Mouse (Mus musculus) liver, adult 2 months (tissue): ENCODE data around the gene Litaf. TPM values are rescaled to one million over a fixed set of nuclear protein-coding genes. Genes with fewer than 3 reads are reported as not detected.

Experiments used
- DNase-seq: peaks from one replicate; pipeline ENCODE4 v3.0.0-alpha.2; 2011; ENCODE audit warnings: low read depth, low spot score; ENCODE audit errors: extremely low read depth
- H3K27ac ChIP-seq: fragments of 200-500 bp; replicated peaks from 2 replicates; pipeline ENCODE4 v1.5.1; 2012; ENCODE audit warnings: low read depth, mild to moderate bottlenecking, control low read depth, inconsistent platforms, low read length; ENCODE audit not compliant: insufficient read depth
- H3K27me3 ChIP-seq: fragments of 200-500 bp; 2 replicates; pipeline ENCODE4 v1.6.1; 2012; ENCODE audit warnings: mild to moderate bottlenecking, moderate library complexity, low read length, inconsistent platforms; ENCODE audit not compliant: control insufficient read depth, insufficient read depth
- H3K36me3 ChIP-seq: fragments of 200-500 bp; 2 replicates; pipeline ENCODE4 v1.6.1; 2012; ENCODE audit warnings: low read length, inconsistent platforms; ENCODE audit not compliant: control insufficient read depth, insufficient read depth
- H3K4me1 ChIP-seq: fragments of 200-500 bp; 2 replicates; pipeline ENCODE4 v1.6.1; 2011; ENCODE audit warnings: low read length; ENCODE audit not compliant: control insufficient read depth, insufficient read depth
- H3K4me3 ChIP-seq: fragments of 200-500 bp; 2 replicates; pipeline ENCODE4 v1.5.1; 2011; ENCODE audit warnings: low read depth, mild to moderate bottlenecking, control low read depth, low read length, moderate library complexity; ENCODE audit not compliant: insufficient read depth
- H3K79me2 ChIP-seq: fragments of 200-500 bp; 2 replicates; pipeline ENCODE4 v1.6.1; 2012; ENCODE audit warnings: inconsistent platforms, mild to moderate bottlenecking, low read length, moderate library complexity; ENCODE audit not compliant: control insufficient read depth, insufficient read depth
- H3K9ac ChIP-seq: fragments of 200-500 bp; 2 replicates; pipeline ENCODE4 v1.6.1; 2012; ENCODE audit warnings: low read depth, mild to moderate bottlenecking, control low read depth, inconsistent platforms, low read length
- CTCF ChIP-seq: fragments of 200-500 bp; IDR thresholded peaks from 2 replicates; pipeline ENCODE4 v1.5.1; 2011; ENCODE audit warnings: low read depth, low read length, control low read depth
- POLR2A ChIP-seq: fragments of 200-500 bp; IDR thresholded peaks from 2 replicates; pipeline ENCODE4 v1.6.1; 2011; ENCODE audit warnings: low read length, control low read depth; ENCODE audit not compliant: insufficient read depth; ENCODE audit errors: extremely low read depth
- WGBS: fragments of 180-500 bp; shearing (Covaris S2); methylation state at CpG from one replicate; pipeline ENCODE4 v1.1.7; 2018; 5-methylcytosine and 5-hydroxymethylcytosine counted together
- polyA plus RNA-seq: library from polyadenylated mRNA; depleted of rRNA; stranded (reverse); fragments of >200 nt; gene quantifications from 2 replicates; pipeline ENCODE4 v1.2.3, GENCODE M21; 2012
- total RNA-seq: library from RNA; depleted of rRNA; stranded (reverse); fragments of >200 nt; gene quantifications from 2 replicates; pipeline ENCODE4 v1.2.3, GENCODE M21; 2014

Gene Litaf
- total and polyA plus RNA-seq, 2 experiments, result 27.4 to 161 TPM

GRCm38 (mm10) chr16:11064341-11064740, 1.6 kb downstream of the Litaf start:
- H3K27ac ChIP-seq, result no peak overlapping the region
- H3K27me3 ChIP-seq, result no peaks in the 10 kb centered on the region
- 93% methylated on average over 4 of the region's 4 CpGs for WGBS
- peaks cover 3% of the 10 kb centered on the region; the same call in 1 of the 2 replicates for H3K4me1 ChIP-seq
- DNase-seq, result no peak
- H3K36me3 ChIP-seq, result no peaks in the 10 kb centered on the region
- no peaks in the 10 kb centered on the region for H3K79me2 ChIP-seq
- no peak for TF ChIP-seq CTCF
- TF ChIP-seq POLR2A, result no peak
- no peak overlapping the region for H3K4me3 ChIP-seq
- no peak overlapping the region for H3K9ac ChIP-seq

DNA sequence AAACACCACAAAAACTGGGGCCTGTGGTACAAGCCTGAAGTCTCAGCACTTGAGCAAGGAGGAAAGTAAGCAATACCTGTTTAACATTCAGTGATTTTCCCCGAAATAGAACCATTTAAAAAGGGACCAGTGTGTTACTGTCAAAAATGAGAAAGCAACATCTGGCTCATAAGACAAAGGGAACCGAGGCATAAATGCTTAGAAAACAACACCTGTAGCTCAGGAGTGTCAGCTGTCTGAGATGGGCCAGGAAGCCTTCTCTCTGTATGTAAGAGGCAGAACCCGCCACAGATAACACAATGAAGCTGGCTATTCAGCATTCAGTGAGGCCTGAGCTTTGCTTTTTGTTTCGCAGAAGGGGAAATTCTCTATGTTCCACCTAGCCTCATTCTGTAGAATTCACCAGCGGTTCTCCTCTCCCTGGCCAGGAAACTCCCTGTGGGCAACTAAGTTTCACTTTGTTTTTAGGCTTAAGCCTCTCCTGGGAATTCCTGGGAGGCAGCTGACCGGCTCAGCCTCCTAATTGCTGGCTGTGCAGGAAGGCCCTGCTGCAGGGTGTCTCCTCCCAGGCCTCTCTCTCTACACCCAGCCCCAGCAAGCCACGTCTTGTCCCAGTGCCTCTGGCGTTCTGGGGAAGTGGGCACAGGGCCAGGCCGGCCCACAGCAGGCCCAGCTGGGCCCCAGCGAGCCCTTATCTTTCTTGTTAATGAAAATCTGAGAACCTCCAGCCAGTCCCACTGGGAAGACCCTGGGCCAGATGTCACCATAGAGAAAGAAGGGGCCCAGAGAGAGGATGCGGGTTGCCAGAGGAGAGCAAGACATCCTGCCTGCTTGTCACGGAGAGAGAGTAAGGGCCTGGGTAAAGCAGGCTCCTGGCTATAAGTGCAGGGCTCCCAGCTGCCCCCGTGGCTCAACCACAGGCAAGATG, 2.9 kb downstream of the Litaf start:
- Histone ChIP-seq H3K27me3 (no peaks in the 10 kb centered on the region), H3K27ac (peak overlapping the region; percentile 35), H3K4me1 (peaks cover 3% of the 10 kb centered on the region; the same call in 1 of the 2 replicates), H3K4me3 (no peak overlapping the region), H3K79me2 (no peaks in the 10 kb centered on the region), H3K36me3 (no peaks in the 10 kb centered on the region), H3K9ac (peak overlapping the region; percentile 47)
- TF ChIP-seq POLR2A (no peak), CTCF (no peak)
- peak; percentile 28 for DNase-seq
- WGBS, result 63% methylated on average over 13 of the region's 13 CpGs

- TF ChIP-seq POLR2A (no peak), CTCF (no peak)
- no peak within 1 kb of the TSS for H3K9ac ChIP-seq
- H3K79me2 ChIP-seq, result no peaks in the 10 kb centered on the region
- no peaks in the 10 kb centered on the region for H3K36me3 ChIP-seq
- no peak within 1 kb of the TSS for H3K27ac ChIP-seq
- 0 out of 2 replicates have a peak, but pooled peaks cover 3% of the 10 kb centered on the region for H3K4me1 ChIP-seq
- H3K4me3 ChIP-seq, result no peak within 1 kb of the TSS
- no peaks in the 10 kb centered on the region for H3K27me3 ChIP-seq
- WGBS, result 93% methylated on average over 4 of the region's 4 CpGs
- DNase-seq, result no peak
Observed at GRCm38 (mm10) chr16:11060645-11061044, 5.3 kb downstream of the Litaf start, which contains the start of gene Snn. TSS of gene Snn (plus strand) at chr16:11060945.

- Histone ChIP-seq H3K9ac (no peak overlapping the region), H3K27ac (no peak overlapping the region), H3K4me3 (no peak overlapping the region), H3K36me3 (no peaks in the 10 kb centered on the region), H3K79me2 (no peaks in the 10 kb centered on the region), H3K27me3 (no peaks in the 10 kb centered on the region), H3K4me1 (no peaks in the 10 kb centered on the region)
- no peak for TF ChIP-seq POLR2A
- no peak for TF ChIP-seq CTCF
- DNase-seq, result no peak
- 92% methylated on average over 5 of the region's 5 CpGs for WGBS
Observed at GRCm38 (mm10) chr16:11055916-11056315, 10.0 kb downstream of the Litaf start.

DNA sequence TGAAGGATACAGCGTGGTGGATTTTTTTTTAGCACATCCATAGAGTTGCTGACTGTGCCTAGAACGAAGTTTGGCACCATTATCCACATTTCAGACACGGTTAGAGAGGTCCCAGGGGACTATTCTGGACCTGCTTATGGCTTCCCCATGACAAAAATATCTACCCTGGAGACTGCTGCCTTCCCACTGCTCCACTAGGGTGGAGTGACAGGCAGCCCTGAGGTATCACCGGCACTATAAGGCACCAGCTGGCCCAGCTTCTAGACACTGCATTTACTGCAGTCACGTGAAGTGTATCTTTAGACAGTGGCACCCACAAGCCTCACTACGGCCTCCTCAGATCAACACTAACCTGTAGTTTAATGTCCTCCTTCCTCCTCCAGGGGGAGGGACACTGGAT, 11.1 kb downstream of the Litaf start:
- no peak overlapping the region for H3K27ac ChIP-seq
- H3K9ac ChIP-seq, result no peak overlapping the region
- H3K36me3 ChIP-seq, result no peaks in the 10 kb centered on the region
- no peak for DNase-seq
- H3K4me1 ChIP-seq, result no peaks in the 10 kb centered on the region
- WGBS, result 91% methylated on average over 6 of the region's 6 CpGs
- H3K79me2 ChIP-seq, result no peaks in the 10 kb centered on the region
- TF ChIP-seq POLR2A (no peak), CTCF (no peak)
- H3K4me3 ChIP-seq, result no peak overlapping the region
- no peaks in the 10 kb centered on the region for H3K27me3 ChIP-seq

- Histone ChIP-seq H3K9ac (no peak overlapping the region), H3K27ac (no peak overlapping the region)
- no peak for TF ChIP-seq POLR2A
- no peak for TF ChIP-seq CTCF
Observed at GRCm38 (mm10) chr16:11054409-11054808, 11.5 kb downstream of the Litaf start.

More at GRCm38 (mm10) chr16:11054409-11054808, 11.5 kb downstream of the Litaf start:
- Histone ChIP-seq H3K4me1 (no peaks in the 10 kb centered on the region), H3K27me3 (no peaks in the 10 kb centered on the region), H3K79me2 (no peaks in the 10 kb centered on the region), H3K36me3 (no peaks in the 10 kb centered on the region), H3K4me3 (no peak overlapping the region)
- 79% methylated on average over 6 of the region's 6 CpGs for WGBS
- DNase-seq, result no peak
